Mouse (Mus musculus): ENCODE results near the gene Slc10a6.

GRCm38 (mm10) chr5:103637162-103637561, 8.0 kb upstream of the Slc10a6 start:
- TF ChIP-seq CTCF (IDR thresholded peaks at IDR 0.05), result no peak
- no peak for TF ChIP-seq EP300 (IDR thresholded peaks at IDR 0.05)
